Mouse (Mus musculus): ENCODE measurements at regions not wholly inside any gene's neighbourhood (a gene's known extent, or its start where the extent isn't known, plus 50 kb on each side); places are given as distances from the start of the nearest gene placed in this dataset.

GRCm38 (mm10) chr3:150752787-150753186 is 684.9 kb upstream of the Adgrl4 start:
- TF ChIP-seq POLR2A (IDR thresholded peaks at IDR 0.05; ENCODE audit: borderline replicate concordance, extremely low read depth, insufficient read depth, insufficient read length, poor library complexity, severe bottlenecking): no peak
- TF ChIP-seq CTCF (IDR thresholded peaks at IDR 0.05; ENCODE audit: borderline replicate concordance, extremely low read depth, insufficient read depth, insufficient read length): no peak
